Mouse (Mus musculus) CD4-positive, CD25-positive, alpha-beta regulatory T cell, adult 4 months (primary cell): ENCODE data around the gene Cisd2. TPM values are rescaled to one million over a fixed set of nuclear protein-coding genes. Genes with fewer than 3 reads are reported as not detected.

Source experiments
- ATAC-seq: one replicate; pipeline ENCODE4 v1.8.0; 2017
- polyA plus RNA-seq, 2 experiments: library from polyadenylated mRNA; unstranded; fragments of 100-300 nt; shearing (Covaris generic); gene quantifications; one replicate each; pipeline ENCODE4 v1.2.1; 2017

The Cisd2 gene
- polyA plus RNA-seq, 2 experiments from 2014 or later, result 81.2 to 89.1 TPM

DNA sequence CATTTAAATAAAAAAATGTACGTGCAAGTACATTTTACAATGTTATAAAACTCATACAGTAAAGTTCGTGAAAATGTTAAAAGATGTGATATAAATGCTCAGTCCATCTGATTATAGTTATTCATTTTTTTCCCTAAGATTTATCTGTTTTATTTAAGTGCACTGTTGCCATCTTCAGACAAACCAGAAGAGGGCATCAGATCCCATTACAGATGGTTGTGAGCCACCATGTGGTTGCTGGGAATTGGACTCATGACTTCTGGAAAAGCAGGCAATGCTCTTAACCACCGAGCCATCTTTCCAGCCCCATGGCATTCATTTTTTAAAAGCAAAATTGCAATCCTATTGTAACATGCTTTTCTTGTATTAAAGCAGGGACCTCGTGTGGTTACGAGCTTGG is 14.5 kb downstream of the Cisd2 start:
- ATAC-seq, result no peak

DNA sequence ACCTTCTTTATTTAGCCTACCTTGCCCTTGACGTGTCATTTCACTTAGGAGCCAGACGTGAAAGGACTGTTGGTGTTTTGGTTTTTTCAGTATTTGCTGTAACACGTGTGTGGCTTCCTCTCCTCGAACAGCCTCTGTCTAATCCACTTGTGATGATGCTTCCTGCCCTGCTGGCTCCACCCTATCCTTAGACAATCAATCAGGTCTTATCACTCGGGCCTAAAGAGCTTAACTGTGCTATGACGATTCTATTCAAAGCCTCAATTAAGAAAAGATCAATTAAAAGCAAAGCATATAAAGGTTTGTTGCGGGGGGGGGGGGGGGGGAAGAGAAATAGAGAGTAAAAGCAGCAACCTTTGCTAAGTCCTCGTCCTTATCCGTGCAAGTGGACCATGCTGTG is 16.4 kb downstream of the Cisd2 start:
- no peak for ATAC-seq

DNA sequence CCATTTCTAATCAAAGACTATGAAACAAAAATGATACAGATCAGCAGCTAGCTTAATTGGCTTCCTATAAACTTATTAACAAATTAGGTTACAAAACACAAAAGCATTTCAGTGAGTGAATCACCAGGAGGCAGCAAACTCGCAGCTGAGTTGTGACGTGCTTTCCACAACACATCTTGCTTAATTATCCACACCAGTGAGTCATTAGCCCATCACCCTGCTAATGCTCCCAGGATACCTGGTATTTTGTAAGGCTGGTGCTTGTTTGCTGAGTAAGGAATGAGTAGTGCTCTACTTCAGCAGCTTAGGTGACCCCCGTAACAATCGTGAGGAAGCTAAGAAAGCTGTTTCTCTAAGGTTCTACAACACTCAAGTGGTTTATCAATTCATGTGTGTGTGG is 19.1 kb downstream of the Cisd2 start:
- no peak for ATAC-seq

DNA sequence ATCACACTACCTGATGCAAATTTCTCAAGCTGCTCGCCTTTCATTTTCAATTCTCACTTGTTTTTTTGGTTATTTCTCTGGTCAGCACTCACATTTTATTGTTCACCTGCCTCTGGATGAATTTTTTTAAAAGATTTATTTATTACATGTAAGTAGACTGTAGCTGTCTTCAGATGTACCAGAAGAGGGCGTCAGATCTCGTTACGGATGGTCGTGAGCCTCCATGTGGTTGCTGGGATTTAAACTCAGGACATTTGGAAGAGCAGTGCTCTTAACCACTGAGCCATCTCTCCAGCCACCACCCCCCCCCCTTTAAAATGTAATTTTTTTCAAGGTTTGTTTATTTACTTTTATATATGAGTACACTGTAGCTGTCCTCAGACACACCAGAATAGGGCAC is 19.9 kb downstream of the Cisd2 start:
- ATAC-seq, result no peak

DNA sequence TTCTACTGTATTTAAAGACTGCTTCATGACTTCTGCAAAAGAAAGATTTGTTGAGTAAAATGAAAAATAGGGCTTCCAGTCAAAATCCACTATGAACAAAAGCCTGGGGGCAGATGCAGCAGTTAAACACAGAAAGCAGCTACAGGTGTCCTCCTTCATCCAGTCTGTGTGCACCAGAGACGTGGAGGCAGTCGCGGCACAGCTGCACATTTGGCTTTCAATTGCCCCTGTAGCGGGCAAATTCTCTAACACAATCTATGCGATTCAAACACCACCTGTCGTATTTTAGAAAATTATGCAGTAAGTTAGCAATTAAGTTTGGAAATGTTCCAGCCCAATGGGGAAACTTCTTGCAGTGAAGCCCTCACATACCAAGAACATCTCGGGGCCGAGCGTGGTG is 20.5 kb downstream of the Cisd2 start:
- no peak for ATAC-seq

DNA sequence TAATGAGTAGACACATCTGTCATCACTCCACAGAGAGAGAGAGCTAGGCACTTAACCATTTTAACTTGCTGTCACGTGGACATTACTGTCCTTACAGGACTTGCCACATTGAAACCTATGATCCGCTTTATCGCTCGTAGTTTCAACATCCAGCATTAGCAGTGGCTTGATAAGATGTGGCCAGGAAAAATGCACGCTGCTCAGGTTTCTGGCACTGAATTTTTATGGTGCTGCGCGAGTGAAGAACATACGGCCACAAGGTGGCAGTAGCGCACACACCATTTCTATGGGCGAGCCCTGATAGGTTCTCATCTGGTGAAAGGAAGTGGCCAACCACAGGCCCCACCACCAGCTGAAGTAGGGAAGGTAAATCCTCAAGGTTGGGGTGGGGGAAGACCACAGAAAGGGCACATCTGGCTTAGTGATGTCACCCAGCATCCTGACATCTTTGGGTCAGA is 21.5 kb downstream of the Cisd2 start:
- peak; percentile 100 for ATAC-seq

DNA sequence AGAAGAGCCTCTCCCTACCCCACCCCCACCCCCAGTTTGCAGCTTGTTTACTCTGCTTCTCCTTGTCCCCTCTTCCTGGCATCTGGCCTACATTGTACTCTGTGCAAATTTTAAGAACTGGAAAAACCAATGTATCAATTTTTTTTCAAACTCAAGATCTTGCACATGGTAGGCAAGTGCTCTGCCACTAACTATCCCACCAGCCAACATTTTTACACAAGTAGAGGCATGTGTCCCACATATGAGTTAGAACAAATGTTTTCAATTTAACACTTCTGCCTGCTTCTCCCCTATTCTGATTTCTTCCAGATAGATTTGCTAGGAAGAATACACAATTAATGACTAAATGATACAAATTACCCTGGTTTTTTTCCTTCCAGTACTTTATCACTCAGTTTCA is 26.6 kb downstream of the Cisd2 start:
- ATAC-seq, result no peak

DNA sequence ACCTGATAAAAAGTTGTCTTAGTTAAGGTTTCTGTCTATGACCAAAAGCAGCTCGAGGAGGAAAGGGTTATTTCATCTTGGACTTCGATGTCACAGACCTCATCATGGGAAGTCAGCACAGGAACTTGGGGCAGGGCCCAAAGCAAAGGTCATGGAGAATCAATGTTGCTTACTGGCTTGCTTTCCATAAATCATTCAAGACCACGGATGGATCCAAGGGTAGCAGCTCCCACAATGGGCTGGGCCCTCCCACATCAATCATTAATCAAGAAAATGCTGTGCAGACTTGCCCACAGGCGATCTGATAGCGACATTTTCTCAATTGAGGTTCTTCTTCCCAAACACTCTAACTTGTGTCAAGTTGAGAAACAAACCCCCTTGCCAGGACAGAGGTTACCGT is 27.6 kb downstream of the Cisd2 start:
- no peak for ATAC-seq

DNA sequence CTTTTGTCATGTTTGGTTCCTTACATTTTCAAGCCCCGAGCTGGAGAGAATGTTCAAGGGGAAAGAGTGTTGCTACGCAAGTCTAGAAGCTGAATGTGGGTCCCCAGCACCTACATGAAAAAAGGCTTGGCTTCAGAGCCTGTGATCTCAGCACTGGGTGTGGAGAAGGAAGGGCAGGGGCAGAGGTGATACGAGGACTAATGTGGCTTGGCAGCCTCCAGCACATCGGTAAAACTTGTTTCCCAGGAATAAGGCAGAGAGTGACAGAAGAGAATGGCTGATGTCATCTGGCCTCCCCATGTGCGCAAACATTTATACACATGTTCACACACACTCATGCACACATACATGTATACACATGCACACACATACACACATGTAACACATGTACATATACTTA is 28.6 kb downstream of the Cisd2 start:
- no peak for ATAC-seq

DNA sequence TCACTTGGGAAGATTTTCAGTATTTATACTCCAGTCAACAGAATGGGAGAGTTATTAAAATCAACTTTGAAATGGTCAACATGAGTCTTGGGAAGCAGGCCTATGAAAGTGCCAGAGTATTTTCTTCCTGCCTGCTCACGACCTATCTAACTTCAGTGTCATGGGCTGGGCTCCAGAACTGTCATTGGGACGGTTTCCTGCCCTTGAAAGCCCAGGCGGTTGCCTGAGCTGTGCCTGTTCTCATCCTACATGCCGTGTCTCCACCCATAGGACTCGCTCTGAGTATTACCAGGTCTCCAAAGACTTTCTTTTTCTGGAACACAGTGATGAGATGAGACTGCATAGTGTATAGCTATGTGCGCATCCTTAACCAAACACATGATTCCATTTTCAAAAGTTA is 30.5 kb downstream of the Cisd2 start:
- no peak for ATAC-seq

DNA sequence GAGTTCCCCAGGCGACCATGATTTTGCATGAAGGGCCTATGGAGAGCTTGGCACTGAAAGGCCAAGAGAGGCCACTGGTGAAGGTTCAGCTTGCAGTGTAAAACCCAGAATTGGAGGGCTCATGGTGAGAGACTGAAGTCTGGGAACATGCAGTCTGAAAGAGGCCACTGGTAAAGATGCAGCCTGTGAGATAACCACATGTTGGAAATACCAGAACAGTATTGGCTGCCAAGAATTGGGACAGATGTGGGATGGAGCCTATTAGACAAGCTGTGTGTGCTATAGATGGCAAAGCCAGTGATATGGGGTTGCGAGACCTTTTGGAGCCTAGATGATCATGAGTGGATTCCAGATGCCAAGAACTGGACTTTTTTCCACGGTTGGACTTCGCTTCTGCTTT is 43.9 kb downstream of the Cisd2 start:
- ATAC-seq, result no peak

DNA sequence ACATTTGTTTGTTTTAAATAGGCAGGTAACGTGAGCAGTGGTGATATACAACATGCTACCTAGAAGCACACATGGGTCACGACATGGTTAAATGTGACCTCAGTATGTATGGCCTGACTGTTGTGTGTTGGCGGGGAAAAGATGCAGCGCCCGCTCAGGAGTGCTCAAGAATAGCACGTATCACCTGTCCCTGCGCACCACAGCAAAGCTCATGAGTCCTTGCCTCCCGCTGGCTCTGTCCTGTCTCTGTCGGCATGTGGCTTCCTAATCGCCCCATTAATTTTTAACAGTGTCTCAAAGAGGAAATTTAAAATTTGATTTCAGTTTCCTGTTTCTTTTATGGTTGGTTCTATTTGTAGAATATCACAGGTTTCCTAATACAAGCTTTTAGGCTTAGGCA is 46.3 kb downstream of the Cisd2 start:
- ATAC-seq, result no peak

DNA sequence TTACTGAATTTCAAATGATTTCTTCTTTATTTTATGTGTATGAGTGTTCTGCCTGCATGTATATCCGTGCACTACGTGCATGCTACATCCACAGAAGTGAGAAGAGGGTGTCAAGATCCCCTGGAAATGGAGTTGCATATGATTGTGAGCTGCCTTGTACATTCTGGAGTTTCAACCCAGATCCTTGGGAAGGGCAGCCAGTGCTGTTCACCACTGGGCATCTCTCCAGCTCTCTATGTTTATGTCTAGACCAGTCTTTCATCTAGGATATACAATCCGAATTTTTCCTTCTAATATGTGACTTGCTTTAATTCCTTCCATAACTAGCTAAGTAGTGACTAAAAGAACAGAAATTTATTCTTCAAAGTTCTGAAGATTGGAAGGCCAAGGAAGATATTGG is 47.9 kb downstream of the Cisd2 start:
- no peak for ATAC-seq

DNA sequence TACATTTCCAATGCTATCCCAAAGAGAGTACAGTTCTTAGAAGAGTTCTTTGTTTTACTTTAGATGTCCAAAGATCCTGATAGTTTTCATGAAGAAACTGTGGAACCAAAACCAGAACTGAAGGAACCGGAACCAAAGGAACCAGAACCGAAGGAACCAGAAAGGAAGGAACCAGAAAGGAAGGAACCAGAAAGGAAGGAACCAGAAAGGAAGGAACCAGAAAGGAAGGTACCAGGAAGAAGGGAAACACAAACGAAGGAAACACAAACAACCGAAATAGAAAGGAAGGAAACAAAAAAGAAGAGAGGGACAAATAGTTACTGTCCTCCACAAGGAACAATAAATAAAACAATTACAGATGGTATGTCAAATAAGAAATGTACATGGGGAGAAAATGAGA is 66.3 kb downstream of the Cisd2 start:
- no peak for ATAC-seq

Other genes starting within 250 kb of the Cisd2 start
- 1 to 10 TPM; 2.4 to 3.8 TPM for gene Cenpe, start 211.4 kb downstream of the Cisd2 start, polyA plus RNA-seq
- gene Bdh2, start 142.7 kb downstream of the Cisd2 start, polyA plus RNA-seq, result not detected
- 10 to 100 TPM; 13.6 to 18.6 TPM for gene Slc9b2, start 116.2 kb downstream of the Cisd2 start, polyA plus RNA-seq
- gene Slc9b1, start 75.9 kb downstream of the Cisd2 start, polyA plus RNA-seq, result under 1 TPM in 1 of 2 experiments, not detected in 1; 0.43 TPM
- gene Ube2d3, start 14.2 kb upstream of the Cisd2 start, polyA plus RNA-seq, result 100 to 1,000 TPM; 305 to 362 TPM
- gene Manba, start 61.7 kb upstream of the Cisd2 start, polyA plus RNA-seq, result 10 to 100 TPM; 22.4 to 32.8 TPM